In genomic region chr5:139199995-139200769, GRCm38 (mm10) we compare ENCODE assay signal across 8 mouse cellular contexts. TPM values are rescaled to one million over a fixed set of nuclear protein-coding genes. Genes with fewer than 3 reads are reported as not detected.
DNase-seq lines count a peak whose midpoint lies in the region; ATAC-seq and TF ChIP-seq lines count a peak whose summit lies in the region.

Gene Sun1 (plus strand): TSS chr5:139200637.

- peak; percentile 83 for TF ChIP-seq POLR2A in heart, adult 2 months (IDR thresholded peaks at IDR 0.05; ENCODE audit: insufficient read depth, low read depth, low read length)

- intact Hi-C loops in heart, adult 2 months (cut with DNase I): loop anchor here (1.0 kb wide), 1 partner anchor 51 kb away; no protein-coding TSS in a partner anchor

- peak; percentile 15; the same call in 1 of the 2 replicates for TF ChIP-seq CTCF in heart, adult 2 months (IDR thresholded peaks at IDR 0.05)

- peak within 1 kb of the TSS; percentile 91 for H3K27ac ChIP-seq in embryonic facial prominence, embryonic 14.5 days (replicated peaks; ENCODE audit: low read depth, low read length)
- H3K27ac ChIP-seq in heart, adult 2 months: peak within 1 kb of the TSS; percentile 95
- H3K27ac ChIP-seq in limb, embryonic 13.5 days: peak within 1 kb of the TSS; percentile 81
- H3K27ac ChIP-seq in midbrain, embryonic 16.5 days (ENCODE audit: low read length): peak within 1 kb of the TSS; percentile 89

- H3K9ac ChIP-seq in embryonic facial prominence, embryonic 14.5 days (ENCODE audit: low read depth, low read length): peak within 1 kb of the TSS; percentile 83
- peak within 1 kb of the TSS; percentile 91 for H3K9ac ChIP-seq in heart, adult 2 months (ENCODE audit: low read depth, low read length)
- H3K9ac ChIP-seq in limb, embryonic 13.5 days: peak within 1 kb of the TSS; percentile 92
- peak within 1 kb of the TSS; percentile 85 for H3K9ac ChIP-seq in midbrain, embryonic 16.5 days (ENCODE audit: low read depth, low read length)

- ATAC-seq in embryonic facial prominence, embryonic 14.5 days (ENCODE audit: low read depth): peak; percentile 99
- peak; percentile 99 for ATAC-seq in limb, embryonic 13.5 days (ENCODE audit: low FRiP score, low read depth)
- ATAC-seq in midbrain, embryonic 16.5 days: peak; percentile 99

- peaks cover 4% of the 10 kb centered on the region; the same call in 1 of the 2 replicates for H3K79me2 ChIP-seq in heart, adult 2 months (replicated peaks; ENCODE audit: control insufficient read depth, insufficient read depth, low read length)

- no peaks in the 10 kb centered on the region for H3K36me3 ChIP-seq in embryonic facial prominence, embryonic 14.5 days (ENCODE audit: control insufficient read depth, insufficient read depth, low read length)
- no peaks in the 10 kb centered on the region for H3K36me3 ChIP-seq in heart, adult 2 months (ENCODE audit: control insufficient read depth, insufficient read depth, low read length)
- peaks cover 1% of the 10 kb centered on the region; the same call in 1 of the 2 replicates for H3K36me3 ChIP-seq in limb, embryonic 13.5 days
- H3K36me3 ChIP-seq in midbrain, embryonic 16.5 days (ENCODE audit: control insufficient read depth, insufficient read depth, low read length): no peaks in the 10 kb centered on the region

- TF ChIP-seq EP300 in heart, adult 2 months (IDR thresholded peaks at IDR 0.05; ENCODE audit: insufficient read depth, low read depth, low read length): no peak

- peak within 1 kb of the TSS; percentile 84 for H3K4me2 ChIP-seq in embryonic facial prominence, embryonic 14.5 days (ENCODE audit: low read depth, low read length)
- H3K4me2 ChIP-seq in limb, embryonic 13.5 days (replicated peaks): peak within 1 kb of the TSS; percentile 90
- H3K4me2 ChIP-seq in midbrain, embryonic 16.5 days (ENCODE audit: low read length): peak within 1 kb of the TSS; percentile 86

- H3K27me3 ChIP-seq in embryonic facial prominence, embryonic 14.5 days (replicated peaks; ENCODE audit: control insufficient read depth, insufficient read depth, low read length): no peaks in the 10 kb centered on the region
- H3K27me3 ChIP-seq in heart, adult 2 months (ENCODE audit: control insufficient read depth, insufficient read depth, low read length): no peaks in the 10 kb centered on the region
- no peaks in the 10 kb centered on the region for H3K27me3 ChIP-seq in limb, embryonic 13.5 days
- no peaks in the 10 kb centered on the region for H3K27me3 ChIP-seq in midbrain, embryonic 16.5 days (ENCODE audit: control insufficient read depth, insufficient read depth, low read depth, low read length)

- WGBS in embryonic facial prominence, embryonic 14.5 days: 2% methylated on average over 31 of the region's 64 CpGs
- under 1% methylated on average over 63 of the region's 64 CpGs for WGBS in heart, adult 2 months
- WGBS in limb, embryonic 13.5 days: under 1% methylated on average over 63 of the region's 64 CpGs
- WGBS in midbrain, embryonic 16.5 days: under 1% methylated on average over 62 of the region's 64 CpGs

- peak; percentile 97 for DNase-seq in 3T3-L1 (ENCODE audit: low read depth, low spot score)
- peak; percentile 94 to 98 for DNase-seq in adrenal gland, postnatal 4 days (ENCODE audit: low spot score in 2 of 2)
- peak; percentile 98 for DNase-seq in embryonic facial prominence, embryonic 14.5 days (ENCODE audit: low spot score)
- DNase-seq in heart, adult 2 months: peak; percentile 99 to 100
- peak; percentile 98 for DNase-seq in kidney, adult 8-10 months
- DNase-seq in spleen, postnatal 10 days (ENCODE audit: low spot score in 2 of 2): peak; percentile 97 to 99

- peaks cover 10% of the 10 kb centered on the region for H3K4me1 ChIP-seq in embryonic facial prominence, embryonic 14.5 days (ENCODE audit: control insufficient read depth, insufficient read depth, low read length)
- peaks cover 15% of the 10 kb centered on the region for H3K4me1 ChIP-seq in heart, adult 2 months (ENCODE audit: control insufficient read depth, insufficient read depth, low read length)
- peaks cover 19% of the 10 kb centered on the region for H3K4me1 ChIP-seq in limb, embryonic 13.5 days
- peaks cover 21% of the 10 kb centered on the region for H3K4me1 ChIP-seq in midbrain, embryonic 16.5 days (ENCODE audit: control insufficient read depth, insufficient read depth, low read length)

- H3K4me3 ChIP-seq in embryonic facial prominence, embryonic 14.5 days (ENCODE audit: low read depth, low read length): peak within 1 kb of the TSS; percentile 93
- H3K4me3 ChIP-seq in heart, adult 2 months: peak within 1 kb of the TSS; percentile 84
- peak within 1 kb of the TSS; percentile 98 for H3K4me3 ChIP-seq in limb, embryonic 13.5 days
- peak within 1 kb of the TSS; percentile 77 for H3K4me3 ChIP-seq in midbrain, embryonic 16.5 days (ENCODE audit: low read depth, low read length)

- no peaks in the 10 kb centered on the region for H3K9me3 ChIP-seq in embryonic facial prominence, embryonic 14.5 days (ENCODE audit: control insufficient read depth, low read length)
- no peaks in the 10 kb centered on the region for H3K9me3 ChIP-seq in limb, embryonic 13.5 days
- H3K9me3 ChIP-seq in midbrain, embryonic 16.5 days (replicated peaks; ENCODE audit: control insufficient read depth, low read length, poor library complexity, severe bottlenecking): no peaks in the 10 kb centered on the region

RNA-seq across cellular contexts. Expression of gene Sun1, which starts in this region (rescaled TPM):
- 10 to 100 TPM; 78.5 to 81.6 TPM for total RNA-seq in adrenal gland, postnatal 4 days (2021)
- polyA plus RNA-seq in embryonic facial prominence, embryonic 14.5 days (2014; fragmentation: Nextera tagmentation; extraction: Ambion mirVana): 56.3 and 59.5 TPM in 2 replicates
- total RNA-seq in heart, adult 2 months (2021): 10 to 100 TPM; 45.9 to 50.3 TPM
- 34.1 and 50.8 TPM in 2 replicates for polyA plus RNA-seq in heart, adult 2 months (2012; rRNA removed)
- 48.7 and 51.1 TPM in 2 replicates for polyA plus RNA-seq in limb, embryonic 13.5 days (2015; fragmentation: Nextera tagmentation; extraction: Ambion mirVana)
- 47.4 and 48.5 TPM in 2 replicates for polyA plus RNA-seq in midbrain, embryonic 16.5 days (2015; fragmentation: Nextera tagmentation; extraction: Ambion mirVana)

Comparison
In these comparisons a context has a peak if more than half of its experiments do, and no peak if none do; other contexts are left out.
1. Peak in every context shown above with its lines: DNase-seq, ATAC-seq, H3K4me3 ChIP-seq and H3K27ac ChIP-seq.